Mouse (Mus musculus) liver, postnatal 0 days (tissue): ENCODE measurements around the gene Olfr124. TPM values are rescaled to one million over a fixed set of nuclear protein-coding genes. Genes with fewer than 3 reads are reported as not detected.

Experiments used
- ATAC-seq: fragments of 200-750 bp; cut with Nextera tagmentation; 2 replicates; pipeline ENCODE4 v1.8.0; 2017; ENCODE audit warnings: mild to moderate bottlenecking, moderate library complexity
- DNase-seq: peaks from one replicate; pipeline ENCODE4 v3.0.0-alpha.2; 2016
- H3K27ac ChIP-seq: fragments of 300-500 bp; sonication (generic); 2 replicates; pipeline ENCODE4 v1.5.1; 2014; ENCODE audit warnings: antibody characterized with exemption, moderate library complexity, mild to moderate bottlenecking, low read depth
- H3K27me3 ChIP-seq: fragments of 300-500 bp; sonication (generic); 2 replicates; pipeline ENCODE4 v1.6.1; 2014; ENCODE audit warnings: low read length, control low read depth, mixed read lengths; ENCODE audit not compliant: insufficient read depth
- H3K36me3 ChIP-seq: fragments of 300-500 bp; sonication (generic); replicated peaks from 2 replicates; pipeline ENCODE4 v1.6.1; 2014; ENCODE audit warnings: mild to moderate bottlenecking, control low read depth, low read length, moderate library complexity, mixed read lengths; ENCODE audit not compliant: insufficient read depth
- H3K4me1 ChIP-seq: fragments of 300-500 bp; sonication (generic); 2 replicates; pipeline ENCODE4 v1.6.1; 2014; ENCODE audit warnings: antibody characterized with exemption, mild to moderate bottlenecking, control low read depth; ENCODE audit not compliant: insufficient read depth
- H3K4me2 ChIP-seq: fragments of 300-500 bp; sonication (generic); 2 replicates; pipeline ENCODE4 v1.6.1; 2014; ENCODE audit warnings: low read depth, mild to moderate bottlenecking, low read length, moderate library complexity, mixed read lengths
- H3K4me3 ChIP-seq: fragments of 300-500 bp; sonication (generic); 2 replicates; pipeline ENCODE4 v1.5.1; 2014; ENCODE audit warnings: low read depth, low read length
- H3K9ac ChIP-seq: fragments of 300-500 bp; sonication (generic); replicated peaks from 2 replicates; pipeline ENCODE4 v1.6.1; 2014; ENCODE audit warnings: mild to moderate bottlenecking, moderate library complexity
- H3K9me3 ChIP-seq: fragments of 300-500 bp; sonication (generic); 2 replicates; pipeline ENCODE4 v1.6.1; 2016; ENCODE audit warnings: mild to moderate bottlenecking, control low read depth, low read length, mixed read lengths
- CTCF ChIP-seq: sonication (generic); IDR thresholded peaks from 2 replicates; pipeline ENCODE4 v1.5.1; 2016; ENCODE audit warnings: antibody characterized with exemption, low read depth
- EP300 ChIP-seq: IDR thresholded peaks from 2 replicates; pipeline ENCODE4 v1.6.1; 2016; ENCODE audit warnings: antibody characterized with exemption, low read depth, mild to moderate bottlenecking
- WGBS: fragments of 180-500 bp; shearing (Covaris S2); extraction: QIAGEN DNeasy Blood & Tissue Kit; methylation state at CpG from one replicate; pipeline ENCODE4 v1.1.7; 2014; ENCODE audit not compliant: insufficient replicate concordance; 5-methylcytosine and 5-hydroxymethylcytosine counted together
- polyA plus RNA-seq: library from polyadenylated mRNA; unstranded; fragments of >200 nt; fragmentation: Nextera tagmentation; extraction: Ambion mirVana; gene quantifications from 2 replicates; pipeline ENCODE4 v1.2.1, GENCODE M21; 2015

Olfr124 gene
- polyA plus RNA-seq: not detected in 2 replicates

DNA sequence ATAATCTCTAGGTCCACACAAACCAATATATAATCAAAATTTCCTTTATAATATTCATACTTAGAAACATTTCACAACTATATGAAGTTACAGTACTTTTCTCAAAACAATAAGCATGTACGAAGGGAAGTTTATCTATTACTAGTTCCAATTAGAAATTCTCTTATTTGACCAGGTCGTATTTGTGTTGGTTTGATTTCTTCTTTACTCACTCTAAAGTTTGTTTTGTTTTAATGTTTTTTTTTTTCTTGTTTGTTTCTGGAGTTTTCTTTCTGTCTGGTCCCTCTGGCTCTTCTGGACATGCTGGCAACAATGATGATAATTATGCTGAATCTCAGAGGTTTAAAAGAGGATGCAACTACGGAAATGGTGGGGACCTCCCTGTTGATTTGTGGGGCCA, at the start of gene Olfr124:
Olfr124 (plus strand) TSS at position 301 of the 400 bp plus-strand sequence.
- H3K4me2 ChIP-seq: no peak within 1 kb of the TSS
- no peak for TF ChIP-seq EP300
- TF ChIP-seq CTCF: no peak
- peaks cover 3% of the 10 kb centered on the region; the same call in 1 of the 2 replicates for H3K9me3 ChIP-seq
- DNase-seq (no peak), ATAC-seq (no peak)
- H3K36me3 ChIP-seq: no peaks in the 10 kb centered on the region
- H3K4me1 ChIP-seq: no peaks in the 10 kb centered on the region
- H3K27me3 ChIP-seq: no peaks in the 10 kb centered on the region
- 71% methylated on average over 3 of the region's 3 CpGs for WGBS
- H3K9ac ChIP-seq: no peak within 1 kb of the TSS
- H3K4me3 ChIP-seq: no peak within 1 kb of the TSS
- H3K27ac ChIP-seq: no peak within 1 kb of the TSS

GRCm38 (mm10) chr17:37768307-37768706, 31.4 kb upstream of the Olfr124 start, which contains the start of gene Olfr122:
TSS of gene Olfr122 (plus strand) at chr17:37768607.
- no peaks in the 10 kb centered on the region for H3K27me3 ChIP-seq
- DNase-seq: no peak
- H3K4me1 ChIP-seq: no peaks in the 10 kb centered on the region
- H3K4me2 ChIP-seq: no peak within 1 kb of the TSS
- H3K4me3 ChIP-seq: no peak within 1 kb of the TSS
- no peak for ATAC-seq
- no peak within 1 kb of the TSS for H3K27ac ChIP-seq
- no peaks in the 10 kb centered on the region for H3K36me3 ChIP-seq
- no peaks in the 10 kb centered on the region for H3K9me3 ChIP-seq
- TF ChIP-seq CTCF: no peak
- TF ChIP-seq EP300: no peak
- 70% methylated on average over 4 of the region's 4 CpGs for WGBS
- H3K9ac ChIP-seq: no peak within 1 kb of the TSS

- 75% methylated on average over 2 of the region's 2 CpGs for WGBS
- no peaks in the 10 kb centered on the region for H3K36me3 ChIP-seq
- no peaks in the 10 kb centered on the region for H3K27me3 ChIP-seq
- no peak for DNase-seq
- H3K9me3 ChIP-seq: peaks cover 3% of the 10 kb centered on the region; the same call in 1 of the 2 replicates
- no peak for ATAC-seq
- no peak within 1 kb of the TSS for H3K4me3 ChIP-seq
- H3K4me1 ChIP-seq: no peaks in the 10 kb centered on the region
- no peak within 1 kb of the TSS for H3K4me2 ChIP-seq
- no peak within 1 kb of the TSS for H3K9ac ChIP-seq
- no peak within 1 kb of the TSS for H3K27ac ChIP-seq
- TF ChIP-seq CTCF (no peak), EP300 (no peak)
Observed at GRCm38 (mm10) chr17:37793229-37793628, 6.5 kb upstream of the Olfr124 start, which contains the start of gene Olfr123. TSS of gene Olfr123 (plus strand) at chr17:37793529.

GRCm38 (mm10) chr17:37832649-37833048, 33.0 kb downstream of the Olfr124 start, which contains the start of gene Olfr125:
TSS of gene Olfr125 (plus strand) at chr17:37832949.
- Histone ChIP-seq H3K9ac (no peak within 1 kb of the TSS), H3K4me1 (no peaks in the 10 kb centered on the region), H3K9me3 (no peaks in the 10 kb centered on the region), H3K27me3 (no peaks in the 10 kb centered on the region), H3K4me2 (no peak within 1 kb of the TSS), H3K27ac (no peak within 1 kb of the TSS), H3K36me3 (no peaks in the 10 kb centered on the region), H3K4me3 (no peak within 1 kb of the TSS)
- ATAC-seq: no peak
- no peak for DNase-seq
- TF ChIP-seq CTCF (no peak), EP300 (no peak)

- H3K27ac ChIP-seq: no peak within 1 kb of the TSS
- H3K4me3 ChIP-seq: no peak within 1 kb of the TSS
- DNase-seq (no peak), ATAC-seq (no peak)
- H3K9me3 ChIP-seq: no peaks in the 10 kb centered on the region
- no peak for TF ChIP-seq CTCF
- no peak for TF ChIP-seq EP300
- no peaks in the 10 kb centered on the region for H3K27me3 ChIP-seq
- H3K4me1 ChIP-seq: no peaks in the 10 kb centered on the region
- no peaks in the 10 kb centered on the region for H3K36me3 ChIP-seq
- no peak within 1 kb of the TSS for H3K4me2 ChIP-seq
- H3K9ac ChIP-seq: no peak within 1 kb of the TSS
Observed at GRCm38 (mm10) chr17:37847183-37847582, 47.5 kb downstream of the Olfr124 start, which contains the start of gene Olfr126. TSS of gene Olfr126 (plus strand) at chr17:37847483.

Other genes starting within 250 kb of the Olfr124 start
- gene Olfr112, start 230.4 kb upstream of the Olfr124 start, polyA plus RNA-seq: not detected in 2 replicates
- gene Olfr113, start 222.2 kb upstream of the Olfr124 start, polyA plus RNA-seq: not detected in 2 replicates
- gene Olfr114, start 207.1 kb upstream of the Olfr124 start, polyA plus RNA-seq: not detected in 2 replicates
- not detected in 2 replicates for gene Olfr115, start 172.8 kb upstream of the Olfr124 start, polyA plus RNA-seq
- not detected in 2 replicates for gene Olfr116, start 172.7 kb upstream of the Olfr124 start, polyA plus RNA-seq
- not detected in 2 replicates for gene Olfr117, start 136.1 kb upstream of the Olfr124 start, polyA plus RNA-seq
- not detected in 2 replicates for gene Olfr118, start 132.9 kb upstream of the Olfr124 start, polyA plus RNA-seq
- gene Olfr119, start 103.3 kb upstream of the Olfr124 start, polyA plus RNA-seq: not detected in 2 replicates
- gene Olfr120, start 78.1 kb upstream of the Olfr124 start, polyA plus RNA-seq: not detected in 2 replicates
- not detected in 2 replicates for gene Olfr121, start 51.0 kb upstream of the Olfr124 start, polyA plus RNA-seq
- gene Olfr122, start 31.3 kb upstream of the Olfr124 start, polyA plus RNA-seq: not detected in 2 replicates
- gene Olfr123, start 6.4 kb upstream of the Olfr124 start, polyA plus RNA-seq: not detected in 2 replicates
- gene Olfr125, start 33.1 kb downstream of the Olfr124 start, polyA plus RNA-seq: not detected in 2 replicates
- not detected in 2 replicates for gene Olfr126, start 47.6 kb downstream of the Olfr124 start, polyA plus RNA-seq
- gene Olfr127, start 100.5 kb downstream of the Olfr124 start, polyA plus RNA-seq: not detected in 2 replicates
- not detected in 2 replicates for gene Olfr128, start 120.7 kb downstream of the Olfr124 start, polyA plus RNA-seq
- gene Olfr761, start 153.2 kb downstream of the Olfr124 start, polyA plus RNA-seq: not detected in 2 replicates